Mouse (Mus musculus) heart, embryonic 14.5 days (tissue): Measurements from ENCODE around the gene Btbd35f20. TPM values are rescaled to one million over a fixed set of nuclear protein-coding genes. Genes with fewer than 3 reads are reported as not detected.
"Not testable (repeated sequence)": the region's sequence is repeated elsewhere in the genome, so short reads cannot be mapped to it uniquely, and the experiment has no call there.

Experiments used
- ATAC-seq: fragments of 200-750 bp; cut with Nextera tagmentation; 2 replicates; pipeline ENCODE4 v1.8.0; 2017; ENCODE audit warnings: low read depth, moderate TSS enrichment; ENCODE audit not compliant: insufficient number of reproducible peaks, insufficient read depth, low FRiP score
- H3K27ac ChIP-seq, 2 experiments: fragments of 200-500 bp in 1 of 2; fragments of 300-500 bp in 1 of 2; sonication (generic) in 1 of 2; replicated peaks in 1 of 2; 2 replicates each; pipeline ENCODE4 v1.5.1; 2012 to 2014; ENCODE audit warnings: low read depth in 2 of 2, low read length in 2 of 2, control low read depth in 1 of 2, mild to moderate bottlenecking in 1 of 2, mixed read lengths in 1 of 2; ENCODE audit not compliant: control insufficient read depth in 1 of 2, insufficient read depth in 1 of 2
- H3K27me3 ChIP-seq: fragments of 300-500 bp; sonication (generic); 2 replicates; pipeline ENCODE4 v1.6.1; 2014; ENCODE audit warnings: mild to moderate bottlenecking, low read length, control low read depth; ENCODE audit not compliant: control insufficient read depth, insufficient read depth
- H3K36me3 ChIP-seq: fragments of 300-500 bp; sonication (generic); 2 replicates; pipeline ENCODE4 v1.6.1; 2014; ENCODE audit warnings: mild to moderate bottlenecking, control low read depth, low read length, mixed read lengths; ENCODE audit not compliant: control insufficient read depth, insufficient read depth
- H3K4me1 ChIP-seq, 2 experiments: fragments of 200-500 bp in 1 of 2; fragments of 300-500 bp in 1 of 2; sonication (generic) in 1 of 2; 2 replicates each; pipeline ENCODE4 v1.6.1; 2012 to 2014; ENCODE audit warnings: low read length in 2 of 2, control low read depth in 1 of 2, mixed read lengths in 1 of 2; ENCODE audit not compliant: control insufficient read depth in 2 of 2, insufficient read depth in 2 of 2
- H3K4me2 ChIP-seq: fragments of 300-500 bp; sonication (generic); 2 replicates; pipeline ENCODE4 v1.6.1; 2014; ENCODE audit warnings: mild to moderate bottlenecking, low read length
- H3K4me3 ChIP-seq, 2 experiments: fragments of 200-500 bp in 1 of 2; fragments of 300-500 bp in 1 of 2; sonication (generic) in 1 of 2; 2 replicates each; pipeline ENCODE4 v1.5.1; 2012 to 2014; ENCODE audit warnings: low read length in 2 of 2, mild to moderate bottlenecking in 2 of 2, control low read depth in 1 of 2, low read depth in 1 of 2, moderate library complexity in 1 of 2; ENCODE audit not compliant: control insufficient read depth in 1 of 2, insufficient read depth in 1 of 2
- H3K9ac ChIP-seq: fragments of 300-500 bp; sonication (generic); 2 replicates; pipeline ENCODE4 v1.6.1; 2014; ENCODE audit warnings: mild to moderate bottlenecking, low read length
- H3K9me3 ChIP-seq: fragments of 300-500 bp; sonication (generic); 2 replicates; pipeline ENCODE4 v1.6.1; 2016; ENCODE audit warnings: low read length, control low read depth; ENCODE audit not compliant: control insufficient read depth
- WGBS: fragments of 180-500 bp; shearing (Covaris S2); extraction: QIAGEN DNeasy Blood & Tissue Kit; methylation state at CpG from one replicate; pipeline ENCODE4 v1.1.7; 2014; 5-methylcytosine and 5-hydroxymethylcytosine counted together
- polyA plus RNA-seq: library from polyadenylated mRNA; unstranded; fragments of >200 nt; fragmentation: Nextera tagmentation; extraction: Ambion mirVana; gene quantifications from 2 replicates; pipeline ENCODE4 v1.2.1, GENCODE M21; 2014

Gene Btbd35f20
- not detected in 2 replicates for polyA plus RNA-seq

GRCm38 (mm10) chrX:4291145-4291544 is at the start of gene Btbd35f20:
Btbd35f20 (minus strand) TSS chrX:4291245.
- not testable (repeated sequence) for H3K9ac ChIP-seq, H3K9me3 ChIP-seq, H3K36me3 ChIP-seq, ATAC-seq, H3K4me3 ChIP-seq, H3K4me2 ChIP-seq, H3K4me1 ChIP-seq, H3K27ac ChIP-seq, H3K27me3 ChIP-seq
- WGBS, result no CpG with 5 or more reads among the region's 4 CpGs

Other genes starting within 250 kb of the Btbd35f20 start
- gene Btbd35f28, start 94.7 kb downstream of the Btbd35f20 start, polyA plus RNA-seq, result not detected in 2 replicates
- gene Btbd35f17, start 79.4 kb upstream of the Btbd35f20 start, polyA plus RNA-seq, result not detected in 2 replicates